Mouse (Mus musculus) gastrocnemius, postnatal 14 days (tissue): ENCODE data around the gene Fbxo44. TPM values are rescaled to one million over a fixed set of nuclear protein-coding genes. Genes with fewer than 3 reads are reported as not detected.
"Not testable (repeated sequence)": the region's sequence is repeated elsewhere in the genome, so short reads cannot be mapped to it uniquely, and the experiment has no call there.

Experiments
- DNase-seq: peaks from one replicate; pipeline ENCODE4 v3.0.0; 2021; ENCODE audit warnings: mixed read lengths
- intact Hi-C: fragments of 180-260 bp; cut with DNase I; formaldehyde crosslinking; loops from one replicate; pipeline ENCODE4 v1.15.1; 2025; ENCODE audit warnings: low total_unique reads
- total RNA-seq, 2 experiments: library from RNA; stranded (reverse); gene quantifications; 2 replicates each; pipeline ENCODE4 v1.2.3; 2021

The Fbxo44 gene
- total RNA-seq, 2 experiments from 2014 or later = 1.4 to 3.3 TPM

DNA sequence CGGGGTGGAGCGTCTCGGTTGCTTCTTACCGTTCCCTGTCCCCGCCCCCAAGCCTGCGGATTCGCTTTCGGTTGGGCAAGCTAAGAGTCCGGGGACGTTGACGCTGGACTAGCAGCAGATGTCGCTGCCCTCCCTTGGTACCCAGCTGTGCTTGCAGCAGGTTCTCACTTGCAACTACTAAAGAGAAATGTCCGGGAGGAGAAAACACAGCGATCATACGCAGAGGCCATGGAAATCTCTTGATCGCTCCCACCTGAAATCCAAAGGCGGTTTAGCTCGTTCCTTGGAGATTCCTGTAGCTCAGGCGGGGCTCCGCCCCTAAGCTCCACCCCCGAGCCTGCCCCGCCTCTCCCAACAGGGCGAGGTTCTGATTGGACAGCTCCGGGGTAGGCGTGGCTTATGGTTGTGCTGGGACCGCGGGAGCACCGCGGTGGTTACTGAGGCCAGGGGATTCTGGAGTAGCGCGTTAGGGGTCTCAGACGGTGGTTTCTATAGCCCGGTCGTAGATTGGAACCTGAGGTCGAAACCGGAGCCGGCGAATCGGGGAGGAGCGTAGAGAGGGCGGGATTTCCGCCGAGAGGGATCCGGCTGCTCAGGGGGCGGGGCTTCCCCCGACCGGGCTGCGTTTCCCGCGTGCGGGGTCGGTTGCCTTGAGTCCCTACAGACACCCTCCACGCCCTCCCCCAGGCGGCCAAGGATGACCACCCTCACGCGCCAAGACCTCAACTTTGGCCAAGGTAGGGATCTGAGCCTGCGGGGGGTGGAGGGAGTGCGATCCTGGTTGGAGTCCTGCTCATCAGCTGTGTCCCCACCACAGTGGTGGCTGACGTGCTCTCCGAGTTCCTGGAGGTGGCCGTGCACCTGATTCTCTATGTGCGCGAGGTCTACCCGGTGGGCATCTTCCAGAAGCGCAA is 19.9 kb downstream of the Fbxo44 start:
- intact Hi-C loops = no loop called here
- peak; percentile 92 for DNase-seq

DNA sequence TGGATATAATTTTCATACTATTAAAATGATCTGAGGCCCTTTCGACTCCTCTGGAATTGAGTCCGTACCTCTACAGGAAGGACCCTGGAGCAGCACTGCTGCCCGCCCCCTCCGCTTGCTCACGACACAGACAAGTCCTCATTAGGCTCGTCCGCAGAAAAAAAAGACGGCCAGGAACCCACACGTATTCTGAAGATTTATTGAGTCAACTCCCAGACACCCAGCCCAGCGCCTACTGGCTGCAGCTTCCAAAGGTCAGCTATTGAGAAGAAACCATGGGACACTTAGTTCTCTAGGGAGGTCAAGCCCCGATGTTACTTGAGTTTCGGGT is 20.6 kb downstream of the Fbxo44 start:
- intact Hi-C loops = no loop called here
- no peak for DNase-seq

DNA sequence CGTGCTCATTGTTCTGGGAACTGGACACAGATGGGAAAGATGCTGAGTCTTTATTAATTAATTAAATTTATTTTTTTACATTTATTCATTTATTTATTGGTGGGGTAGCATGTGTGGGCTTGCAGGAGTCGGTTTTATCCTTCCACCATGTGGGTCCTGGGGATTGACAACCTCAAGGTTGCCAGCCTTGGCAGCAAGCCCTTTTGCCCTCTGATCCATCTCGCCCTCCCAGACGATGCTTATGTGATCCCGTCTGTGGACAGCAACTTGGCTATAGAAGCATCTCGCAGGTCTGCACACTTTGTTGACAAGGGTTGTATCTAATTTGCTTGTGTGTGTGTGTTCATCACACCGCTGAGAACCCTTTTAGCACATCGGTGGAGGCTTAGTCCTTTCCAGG is 22.8 kb downstream of the Fbxo44 start:
- intact Hi-C loops = no loop called here

DNA sequence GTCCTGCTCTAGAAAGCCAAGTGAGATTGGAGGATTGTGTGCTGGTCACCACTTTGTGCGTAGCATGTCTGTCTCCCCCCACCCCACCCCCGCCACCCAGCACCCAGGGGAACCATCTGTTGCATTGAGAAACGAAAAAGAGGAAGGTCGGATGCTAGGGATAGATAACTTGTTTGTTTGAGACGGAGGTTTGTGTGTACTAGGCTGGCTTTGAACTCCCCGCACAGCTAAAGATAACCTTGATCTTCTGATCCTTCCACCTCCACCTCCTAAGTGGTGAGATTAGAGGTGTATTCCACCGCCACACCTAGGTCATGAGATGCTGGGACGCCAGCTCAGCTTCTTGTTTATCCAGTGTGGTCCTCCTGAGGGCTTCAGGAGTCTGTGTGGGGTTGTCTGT is 25.3 kb downstream of the Fbxo44 start:
- no peak for DNase-seq
- intact Hi-C loops = no loop called here

More for the DNA sequence above, 22.8 kb downstream of the Fbxo44 start:
- DNase-seq = no peak

DNA sequence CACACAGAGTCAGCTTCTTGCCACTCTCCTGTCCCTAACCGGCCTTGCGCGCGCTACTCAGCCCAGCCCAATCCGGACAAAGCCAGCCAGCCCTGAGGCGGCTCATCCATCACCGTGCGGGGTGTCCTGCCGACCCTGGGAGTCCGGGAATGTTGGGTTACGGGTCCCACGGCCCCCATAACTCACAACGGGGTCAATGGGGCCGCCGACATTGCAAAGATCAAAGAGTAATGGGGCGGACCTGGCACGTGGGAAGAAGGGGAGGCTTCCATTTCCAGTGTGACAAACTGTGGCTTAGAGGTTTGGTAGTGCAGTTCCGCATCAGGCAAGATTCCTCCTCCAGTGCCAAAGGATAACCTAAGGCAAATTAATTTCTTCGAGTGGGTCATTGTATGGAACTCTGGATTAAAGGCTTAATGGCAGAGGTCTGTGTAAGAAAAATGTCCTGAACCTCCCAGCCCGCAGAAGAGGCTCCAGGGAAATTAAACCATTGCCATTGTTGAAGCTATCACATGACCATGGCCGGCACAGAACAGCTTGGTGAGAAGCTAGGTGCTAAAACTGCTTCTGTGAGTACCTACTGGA is 28.7 kb downstream of the Fbxo44 start:
- intact Hi-C loops = no loop called here

DNA sequence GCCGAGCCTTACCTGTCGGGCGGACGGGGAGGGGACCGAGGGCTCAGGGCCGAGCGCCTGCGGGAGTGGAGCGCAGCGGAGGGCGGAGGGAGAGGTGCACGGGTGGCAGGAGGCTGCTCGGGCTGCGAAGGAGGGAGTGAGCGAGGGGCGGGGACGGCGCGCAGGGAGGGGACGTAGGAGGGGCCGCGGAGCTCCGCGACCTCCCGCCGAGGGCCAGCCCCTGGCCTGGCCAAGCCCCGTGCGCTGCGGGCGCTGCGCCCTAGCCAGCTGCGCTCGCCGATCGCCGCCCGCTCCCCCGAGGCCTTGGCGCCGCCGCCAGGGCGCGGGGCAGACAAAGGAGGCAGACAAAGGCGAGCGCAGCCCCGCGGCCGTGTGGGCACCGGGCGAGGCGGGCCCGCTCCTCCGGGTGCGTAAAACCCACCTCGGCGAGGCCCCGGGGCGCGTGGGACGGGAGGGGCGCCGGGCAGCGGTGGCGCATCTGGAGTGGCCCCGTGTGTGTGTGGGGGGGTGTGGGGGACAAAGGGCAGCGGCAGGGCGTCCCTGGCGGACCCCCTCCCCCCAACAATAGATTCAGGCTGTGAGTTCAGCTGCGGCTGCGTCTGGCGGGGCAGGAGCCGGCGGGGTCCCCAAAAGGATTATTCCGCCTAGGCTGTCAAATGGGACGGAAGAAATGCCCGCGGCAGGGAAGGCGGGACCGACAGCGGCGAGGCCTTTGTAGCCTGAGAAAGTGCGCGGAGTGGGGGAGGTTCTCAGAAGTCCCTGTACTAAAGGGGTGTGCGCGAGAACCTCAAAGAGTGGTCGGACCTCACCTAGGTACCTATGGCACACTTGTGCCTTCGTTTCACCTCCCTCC is 29.5 kb downstream of the Fbxo44 start, which contains the start of gene Draxin:
Gene Draxin, minus strand, starts transcription at position 138 of the 853 bp plus-strand sequence.
- no peak for DNase-seq

More for the DNA sequence above, 28.7 kb downstream of the Fbxo44 start:
- no peak for DNase-seq

DNA sequence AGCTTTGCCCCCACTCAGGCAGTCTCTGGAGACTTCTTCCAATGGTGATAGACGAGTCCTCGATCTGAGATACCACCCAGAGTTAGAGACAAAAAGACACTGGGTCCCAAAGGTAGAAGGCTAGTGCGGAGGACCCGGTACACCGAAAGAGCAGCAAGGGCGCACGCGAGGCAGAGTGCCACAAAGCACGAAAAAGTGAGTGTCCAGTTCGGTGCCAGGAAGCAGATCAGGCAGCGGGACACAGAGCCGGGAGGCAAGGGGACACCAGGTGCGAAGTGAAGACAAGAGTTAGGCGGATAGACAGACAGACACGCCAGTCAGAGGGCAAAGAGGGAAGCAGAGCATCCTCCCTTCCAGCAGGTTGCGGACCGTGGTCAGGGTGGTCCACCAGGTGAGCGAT is 30.1 kb downstream of the Fbxo44 start, which contains the start of gene Mad2l2:
Gene Mad2l2, plus strand, starts transcription at position 252 of the 400 bp plus-strand sequence.
- DNase-seq = no peak
- intact Hi-C loops = no loop called here

More for the DNA sequence above, 29.5 kb downstream of the Fbxo44 start, which contains the start of gene Draxin:
- intact Hi-C loops = no loop called here

DNA sequence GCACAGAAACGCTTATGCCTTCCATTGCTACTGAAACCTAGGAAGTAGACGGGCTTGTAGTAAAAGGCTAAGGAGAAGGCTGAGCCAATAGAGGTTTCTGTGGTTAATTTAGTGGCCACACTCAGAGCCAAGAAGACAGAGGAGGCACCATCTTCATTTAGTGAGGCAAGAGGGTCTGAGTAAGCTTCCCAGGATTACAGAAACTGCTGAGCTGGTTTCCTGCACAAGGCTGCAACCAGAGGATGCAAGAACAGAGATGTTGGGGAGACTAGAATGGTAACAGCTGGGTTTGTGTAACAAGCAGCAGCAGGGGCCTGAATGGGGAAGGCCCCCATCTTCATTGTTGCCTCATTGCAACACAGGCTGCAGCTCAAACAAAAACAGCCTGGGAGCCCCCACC is 31.6 kb downstream of the Fbxo44 start:
- DNase-seq = no peak
- intact Hi-C loops = no loop called here

DNA sequence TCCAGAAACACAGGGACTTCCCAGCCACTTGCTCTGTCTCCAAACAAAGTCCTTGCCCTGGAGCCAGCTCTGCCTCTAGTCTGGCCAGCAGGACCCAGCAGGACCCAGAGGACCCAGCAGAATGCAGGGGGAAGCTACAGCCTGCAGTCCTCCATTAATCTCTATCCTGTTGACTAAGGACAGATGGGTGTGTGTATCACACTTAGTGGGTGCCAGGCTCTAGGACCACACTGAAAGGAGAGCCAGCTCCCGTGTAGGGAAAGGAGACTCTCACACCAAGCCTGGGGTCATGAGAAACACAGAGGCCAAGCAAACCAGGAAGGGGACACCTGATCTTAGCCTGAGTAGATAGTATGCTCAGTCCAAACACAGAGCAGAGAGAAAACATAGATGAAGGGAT is 32.0 kb downstream of the Fbxo44 start:
- intact Hi-C loops = no loop called here
- DNase-seq = no peak

DNA sequence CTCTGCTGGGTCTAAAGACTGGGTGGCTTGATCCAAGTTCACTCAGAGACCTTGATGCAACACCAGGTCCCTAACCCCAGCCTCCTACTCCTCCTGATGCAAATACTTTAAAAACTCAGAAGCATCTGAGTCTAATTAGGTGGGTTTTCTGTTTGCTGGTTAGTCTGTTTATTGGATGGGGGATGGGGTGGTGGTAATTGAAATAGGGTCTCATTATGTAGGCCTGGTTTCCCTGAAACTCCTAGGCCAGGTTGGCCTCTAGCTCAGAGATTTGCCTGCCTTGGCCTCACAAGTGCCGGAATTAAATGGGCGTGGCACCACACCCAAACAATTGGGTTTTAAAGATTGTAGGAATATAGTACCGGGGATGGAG is 37.6 kb downstream of the Fbxo44 start:
- intact Hi-C loops = no loop called here
- no peak for DNase-seq

DNA sequence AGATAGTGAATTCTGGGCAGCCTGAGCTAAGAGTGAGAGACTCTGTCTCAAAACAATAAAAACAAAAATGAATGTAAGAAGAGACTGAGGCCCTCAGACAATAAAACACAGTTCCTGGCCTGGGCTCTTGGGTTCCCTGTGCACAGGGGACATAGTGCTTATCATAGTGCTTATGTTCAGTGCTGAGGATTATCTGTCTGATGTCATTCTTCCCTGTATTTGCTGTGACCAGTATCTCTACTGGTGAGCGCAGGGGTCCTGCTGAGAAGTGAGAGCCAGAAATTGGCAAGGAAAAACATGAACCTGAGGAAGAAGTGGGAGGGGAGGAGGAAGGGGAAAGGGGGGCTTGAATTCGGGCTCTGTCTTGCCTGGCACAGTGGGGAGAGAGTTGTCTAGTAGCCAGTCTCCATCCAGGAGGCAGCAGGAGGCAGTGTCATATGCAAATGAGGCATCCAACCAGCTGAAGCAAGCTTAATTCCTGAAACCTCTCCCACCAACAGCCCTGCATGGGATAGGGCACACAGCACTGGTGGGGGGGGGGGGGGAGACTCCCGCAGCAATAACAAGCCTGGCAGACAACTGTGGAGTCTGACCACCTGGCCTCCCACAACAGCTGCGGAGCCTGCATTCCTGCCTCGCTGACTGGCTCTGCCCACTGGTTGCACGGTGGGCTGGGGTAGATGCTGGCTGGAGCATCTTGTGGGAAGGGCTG is 38.1 kb downstream of the Fbxo44 start:
- no peak for DNase-seq
- intact Hi-C loops = no loop called here

DNA sequence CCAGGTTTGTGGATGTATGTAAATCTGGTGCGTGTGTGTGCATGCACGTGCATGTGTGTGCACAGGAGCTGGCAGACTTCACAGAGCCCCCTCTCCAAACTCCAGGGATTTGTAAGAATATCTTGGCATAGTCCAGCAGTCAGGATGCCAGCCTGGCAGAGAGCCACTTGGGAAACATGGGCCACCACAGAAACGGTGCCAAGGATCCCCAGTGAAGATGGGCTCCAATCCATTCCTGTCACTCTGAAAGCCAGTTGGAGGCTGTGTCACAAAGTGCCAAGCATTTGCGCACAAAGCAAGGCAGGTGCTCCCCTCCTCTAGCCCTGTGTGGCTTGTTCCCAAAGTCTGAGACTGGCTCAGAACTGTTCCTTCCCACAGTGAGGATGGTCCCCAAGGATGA is 38.9 kb downstream of the Fbxo44 start:
- DNase-seq = no peak

DNA sequence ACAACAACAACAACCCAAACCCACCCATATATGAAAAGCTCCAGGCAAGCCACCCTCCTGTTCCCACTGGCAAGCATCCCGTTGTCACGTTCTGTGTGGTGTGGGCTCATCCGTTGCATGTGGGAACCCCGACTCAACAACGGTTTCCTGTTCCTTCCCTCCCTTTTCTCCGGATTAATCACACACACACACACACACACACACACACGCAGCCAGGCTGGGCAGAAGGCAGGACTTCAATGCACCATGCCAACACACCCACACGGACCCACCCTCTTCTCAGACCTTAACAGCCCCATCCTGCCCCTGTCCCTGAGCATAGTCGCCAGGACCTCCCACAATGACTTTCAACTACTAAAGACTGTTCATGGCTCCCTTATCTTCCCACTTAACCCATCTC is 39.7 kb downstream of the Fbxo44 start:
- intact Hi-C loops = no loop called here

More for the DNA sequence above, 38.9 kb downstream of the Fbxo44 start:
- intact Hi-C loops = no loop called here

DNA sequence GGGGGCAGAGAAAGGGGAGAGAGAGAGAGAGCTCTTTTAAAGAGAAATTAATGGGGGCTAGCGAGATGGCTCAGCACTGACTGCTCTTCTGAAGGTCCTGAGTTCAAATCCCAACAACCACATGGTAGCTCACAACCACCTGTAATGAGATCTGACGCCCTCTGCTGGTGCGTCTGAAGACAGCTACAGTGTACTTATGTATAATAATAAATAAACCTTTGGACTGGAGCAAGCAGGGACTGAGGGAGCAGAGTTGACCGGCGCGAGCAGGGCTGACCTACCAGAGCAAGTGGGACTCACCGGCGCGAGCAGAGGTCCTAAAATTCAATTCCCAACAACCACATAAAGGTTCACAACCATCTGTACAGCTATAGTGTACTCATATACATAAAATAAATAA is 40.7 kb downstream of the Fbxo44 start:
- DNase-seq = not testable (repeated sequence)
- intact Hi-C loops = loop anchor here (5.0 kb wide), 1 partner anchor 33 kb away; the partner anchor contains the start of gene Fbxo6

More for the DNA sequence above, 39.7 kb downstream of the Fbxo44 start:
- no peak for DNase-seq

DNA sequence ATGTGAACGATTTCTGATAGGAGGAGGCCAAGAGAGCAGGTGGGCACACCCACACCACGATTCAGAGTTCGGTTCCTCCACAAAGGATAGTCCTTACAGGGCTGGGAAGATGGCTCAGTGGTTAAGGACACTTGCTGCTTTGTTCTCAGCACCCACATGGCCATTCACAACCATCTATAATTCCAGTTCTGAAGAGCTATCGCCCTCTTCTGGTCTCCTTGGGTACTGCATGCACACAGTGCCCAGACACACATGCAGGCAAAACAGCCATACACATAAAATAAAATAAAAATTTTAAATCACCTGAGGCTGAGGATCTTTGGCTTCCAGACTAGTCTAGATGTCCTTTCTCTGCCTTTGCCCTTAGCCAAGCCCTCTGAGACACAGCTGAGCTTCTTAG is 42.9 kb downstream of the Fbxo44 start:
- no peak for DNase-seq
- intact Hi-C loops = loop anchor here (5.0 kb wide), 1 partner anchor 35 kb away; the partner anchor contains the start of gene Fbxo6

DNA sequence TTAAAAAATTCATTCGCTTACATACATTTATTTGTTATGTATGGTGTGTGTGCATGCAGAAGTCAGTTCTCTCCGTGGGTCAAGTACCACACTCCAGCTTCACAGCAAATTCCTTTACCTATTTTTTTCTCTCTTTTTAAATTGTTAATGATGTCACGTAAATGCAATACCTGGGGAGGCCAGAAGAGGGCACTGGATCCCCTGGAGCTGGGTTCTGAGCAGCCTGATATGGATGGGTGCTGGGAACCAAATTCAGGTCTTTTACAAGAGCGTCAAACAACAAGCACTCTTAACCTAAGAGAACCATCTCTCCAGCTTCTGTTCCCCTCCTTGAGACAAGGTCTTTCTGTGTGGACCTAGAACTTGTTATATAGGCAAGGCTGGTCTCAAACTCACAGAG is 43.6 kb downstream of the Fbxo44 start:
- DNase-seq = no peak
- intact Hi-C loops = loop anchor here (5.0 kb wide), 1 partner anchor 36 kb away; the partner anchor contains the start of gene Fbxo6

DNA sequence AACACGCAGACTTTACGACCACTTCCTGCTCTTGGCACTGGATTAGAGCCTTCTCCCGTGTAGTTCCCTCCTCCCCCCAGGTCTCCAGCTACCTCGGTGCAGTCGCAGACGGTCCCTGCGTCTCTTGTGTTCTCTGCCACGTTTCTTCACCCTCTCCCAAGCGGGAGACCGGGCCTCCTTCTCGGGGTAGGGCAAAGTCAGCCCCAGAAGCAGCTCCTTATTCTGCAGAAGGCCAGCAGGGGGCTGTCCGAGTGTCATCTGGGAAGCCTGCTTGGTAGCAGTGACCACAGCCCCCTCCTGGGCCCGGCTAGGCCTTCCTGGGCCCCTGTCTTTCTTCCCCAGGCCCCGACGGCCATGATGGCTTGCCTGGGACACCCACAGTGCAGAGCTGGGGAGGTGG is 44.8 kb downstream of the Fbxo44 start:
- intact Hi-C loops = loop anchor here (5.0 kb wide), 1 partner anchor 37 kb away; the partner anchor contains the start of gene Fbxo6
- DNase-seq = peak; percentile 47

DNA sequence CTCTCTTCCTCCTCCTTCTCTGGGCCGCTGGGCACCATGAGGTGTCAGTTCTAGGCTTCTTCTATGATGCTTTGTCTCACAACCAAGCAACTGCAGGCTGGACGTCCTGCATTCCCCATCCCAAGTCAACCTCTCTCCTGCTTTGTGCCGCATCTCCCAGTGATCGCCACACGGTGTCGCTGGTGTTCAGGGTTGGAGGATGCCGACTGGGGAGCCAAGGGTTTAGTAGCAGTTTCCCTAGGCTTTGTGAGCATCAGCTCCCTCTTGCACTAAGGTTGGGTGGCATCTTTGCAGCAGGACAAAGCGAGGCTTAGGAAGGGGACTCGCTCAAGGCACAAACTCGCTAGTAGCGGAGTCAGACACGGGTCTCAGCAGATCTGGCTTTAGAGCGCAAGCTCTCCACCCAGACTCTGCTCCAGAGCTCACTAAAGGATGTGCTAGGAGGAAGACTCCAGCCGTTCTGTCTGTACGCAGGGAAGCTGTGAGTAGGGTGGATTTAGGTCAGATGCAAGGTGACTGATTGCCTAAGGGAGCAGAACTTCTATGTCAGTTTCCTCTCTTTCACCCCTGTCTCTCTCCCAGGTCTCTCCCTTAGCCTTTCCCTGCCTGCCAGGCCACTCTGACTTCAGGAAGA is 45.4 kb downstream of the Fbxo44 start:
- peak; percentile 84 for DNase-seq
- intact Hi-C loops = loop anchor here (1.0 to 5.0 kb wide), 2 partner anchors 37 to 52 kb away; partner anchors contain the start of gene Fbxo6

DNA sequence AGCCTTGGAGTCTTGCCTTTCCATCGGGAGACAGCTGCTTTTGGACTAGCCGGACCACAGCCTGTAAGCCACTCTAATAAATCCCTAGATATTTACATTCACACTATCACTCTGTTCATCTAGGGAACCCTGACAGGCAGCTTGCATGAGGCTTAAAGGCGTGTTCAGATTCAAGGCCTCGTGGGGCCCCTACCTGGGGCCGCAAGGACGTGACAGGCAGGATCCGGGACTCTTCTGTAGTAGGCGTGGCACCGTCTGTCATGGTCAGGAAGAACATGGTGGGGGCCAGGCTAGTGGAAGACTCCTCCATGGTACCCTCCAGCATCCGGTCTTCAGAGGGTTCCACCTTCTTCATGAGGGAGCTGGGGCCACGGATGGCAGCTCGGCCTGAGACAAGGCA is 47.8 kb downstream of the Fbxo44 start:
- intact Hi-C loops = no loop called here
- DNase-seq = no peak
